Mouse (Mus musculus) layer of hippocampus, adult 2 months (tissue): ENCODE results near the gene Gm10320. TPM values are rescaled to one million over a fixed set of nuclear protein-coding genes. Genes with fewer than 3 reads are reported as not detected.
A peak's percentile ranks its signal among the peaks of the same experiment; 100 is the strongest.

Experiments
- DNase-seq, 2 experiments: peaks; one replicate each; pipeline ENCODE4 v3.0.0; 2022; ENCODE audit warnings: low spot score in 2 of 2
- H3K27ac ChIP-seq: fragments of 200-600 bp; 2 replicates; pipeline ENCODE4 v1.8.1; 2022
- H3K4me3 ChIP-seq: fragments of 200-600 bp; 2 replicates; pipeline ENCODE4 v1.8.1; 2022; ENCODE audit warnings: mild to moderate bottlenecking
- CTCF ChIP-seq: fragments of 200-600 bp; conservative IDR thresholded peaks from 2 replicates; pipeline ENCODE4 v1.8.1; 2022; ENCODE audit warnings: antibody characterized with exemption, mild to moderate bottlenecking, moderate library complexity
- total RNA-seq, 2 experiments: library from RNA; stranded (reverse); gene quantifications; 2 replicates each; pipeline ENCODE4 v1.2.3; 2021

The Gm10320 gene
- total RNA-seq, 2 experiments from 2014 or later: not detected

DNA sequence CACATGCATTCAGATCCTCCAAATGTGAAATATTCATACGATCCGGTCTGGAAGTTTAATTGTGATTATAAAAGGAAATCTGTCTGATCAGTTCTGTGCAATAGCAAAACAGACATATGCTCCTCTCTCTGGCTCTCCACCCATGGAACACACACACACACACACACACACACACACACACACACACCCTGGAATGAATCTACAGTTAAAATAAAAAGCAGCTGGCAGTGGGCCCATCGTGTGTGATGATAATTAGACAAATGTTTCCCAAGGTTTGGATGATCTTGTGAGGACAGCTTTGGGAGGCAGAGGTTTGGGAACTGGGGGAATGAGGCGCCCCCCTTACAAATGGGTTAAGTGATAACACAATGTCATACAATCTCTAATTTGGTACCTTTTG, 25.2 kb upstream of the Gm10320 start:
- no peak overlapping the region for H3K27ac ChIP-seq
- peak; percentile 58 for DNase-seq
- no peak overlapping the region for H3K4me3 ChIP-seq
- no peak for TF ChIP-seq CTCF

DNA sequence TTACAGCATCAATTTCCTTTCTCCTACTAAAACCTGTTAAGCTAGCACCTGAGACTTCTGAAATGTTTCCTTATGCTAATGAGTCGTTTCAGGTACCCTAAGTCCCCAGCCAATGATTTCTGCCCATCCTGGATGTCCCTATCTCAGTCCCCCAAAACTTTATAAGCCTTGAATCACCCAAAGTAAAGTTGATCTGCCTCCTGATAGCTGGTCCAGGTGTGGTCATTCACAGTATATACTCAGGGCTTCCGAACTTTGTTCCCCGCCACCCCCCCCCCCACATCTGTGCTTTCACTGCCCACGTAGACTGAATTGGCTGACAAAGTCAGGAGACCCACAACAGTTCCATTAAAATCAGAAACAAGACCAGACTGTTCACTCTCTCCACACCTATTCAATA, 20.3 kb upstream of the Gm10320 start:
- no peak overlapping the region for H3K4me3 ChIP-seq
- no peak for DNase-seq
- no peak overlapping the region for H3K27ac ChIP-seq
- no peak for TF ChIP-seq CTCF

DNA sequence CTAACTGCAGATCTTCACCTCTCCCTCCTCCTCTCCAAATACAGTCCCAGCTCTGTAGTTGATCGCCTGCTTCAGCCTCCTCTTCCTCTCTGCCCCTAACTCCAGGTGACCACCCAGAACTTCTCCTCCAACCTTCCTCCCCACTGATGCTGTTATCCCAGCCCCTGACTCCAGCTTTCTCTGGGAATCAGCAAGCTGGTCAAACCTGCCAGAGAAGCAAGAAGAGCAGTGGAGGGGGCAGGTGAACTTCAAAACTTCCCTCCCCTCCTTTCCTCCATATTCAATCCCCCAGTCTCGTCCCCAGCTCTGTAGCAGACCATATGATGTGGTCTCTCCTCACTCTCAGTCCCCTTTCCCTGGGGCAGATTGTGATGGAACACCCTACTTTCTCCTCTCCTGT, 15.9 kb upstream of the Gm10320 start:
- TF ChIP-seq CTCF: no peak
- Histone ChIP-seq H3K4me3 (no peak overlapping the region), H3K27ac (no peak overlapping the region)
- no peak for DNase-seq

DNA sequence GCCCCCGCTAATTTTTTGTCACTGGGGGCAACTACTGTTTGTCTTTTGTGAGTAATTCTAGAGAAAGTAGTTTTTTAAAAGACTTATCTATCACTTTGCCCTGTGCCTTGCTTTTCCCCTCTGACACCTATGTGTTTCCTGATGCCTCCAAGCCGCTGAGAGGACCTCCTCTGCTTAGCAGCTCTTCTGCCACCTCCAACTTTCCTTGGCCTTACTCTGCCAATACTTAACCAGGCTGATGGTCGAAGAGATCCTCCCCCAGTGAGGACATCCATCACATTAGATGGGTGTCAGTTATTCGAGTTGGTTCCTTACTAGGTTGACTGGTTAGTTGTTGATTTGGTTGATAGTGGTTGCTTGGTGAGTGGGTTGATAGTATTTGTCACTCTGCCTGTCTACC, 14.7 kb upstream of the Gm10320 start:
- no peak for DNase-seq
- no peak overlapping the region for H3K4me3 ChIP-seq
- no peak overlapping the region for H3K27ac ChIP-seq
- TF ChIP-seq CTCF: no peak

DNA sequence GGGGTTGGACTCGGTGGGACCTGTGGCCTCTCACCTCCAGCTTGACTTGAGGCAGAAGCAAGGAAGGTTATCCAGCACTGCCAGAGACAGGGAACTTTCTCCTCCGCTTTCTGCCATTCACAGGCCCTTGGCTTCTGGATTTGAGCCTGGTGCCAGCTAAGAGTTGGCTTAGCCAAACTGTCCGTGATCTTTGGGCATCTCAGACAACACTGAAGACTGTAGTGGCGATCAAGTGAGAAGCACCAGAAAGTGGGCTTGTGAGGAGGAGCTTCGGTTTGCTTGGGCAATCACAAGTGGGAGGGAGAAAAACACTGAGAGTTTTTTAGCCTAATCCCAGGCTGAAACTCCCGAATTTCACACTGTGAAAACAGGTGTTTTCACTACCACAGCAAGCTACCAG, 14.2 kb upstream of the Gm10320 start:
- no peak for DNase-seq
- TF ChIP-seq CTCF: no peak
- H3K4me3 ChIP-seq: no peak overlapping the region
- H3K27ac ChIP-seq: no peak overlapping the region

DNA sequence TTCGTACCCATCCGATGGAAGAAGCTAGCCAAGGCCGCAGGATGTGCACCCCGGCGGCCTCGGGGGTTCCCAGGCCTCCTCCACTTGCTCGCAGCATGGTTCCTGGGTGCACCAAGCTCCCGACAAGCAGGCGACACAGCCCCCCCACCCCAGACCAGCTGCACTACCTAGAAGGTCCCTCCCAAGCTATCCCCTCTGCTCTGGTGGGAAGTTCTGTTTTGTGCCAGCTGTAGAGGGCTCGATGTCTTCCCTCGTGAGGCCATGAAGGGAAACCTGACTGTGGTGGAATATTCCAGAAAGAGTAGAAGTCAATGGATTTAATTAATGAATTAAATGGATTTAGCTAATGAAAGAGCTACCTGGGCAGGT, 13.7 kb upstream of the Gm10320 start:
- TF ChIP-seq CTCF: no peak
- Histone ChIP-seq H3K27ac (no peak overlapping the region), H3K4me3 (no peak overlapping the region)
- no peak for DNase-seq

DNA sequence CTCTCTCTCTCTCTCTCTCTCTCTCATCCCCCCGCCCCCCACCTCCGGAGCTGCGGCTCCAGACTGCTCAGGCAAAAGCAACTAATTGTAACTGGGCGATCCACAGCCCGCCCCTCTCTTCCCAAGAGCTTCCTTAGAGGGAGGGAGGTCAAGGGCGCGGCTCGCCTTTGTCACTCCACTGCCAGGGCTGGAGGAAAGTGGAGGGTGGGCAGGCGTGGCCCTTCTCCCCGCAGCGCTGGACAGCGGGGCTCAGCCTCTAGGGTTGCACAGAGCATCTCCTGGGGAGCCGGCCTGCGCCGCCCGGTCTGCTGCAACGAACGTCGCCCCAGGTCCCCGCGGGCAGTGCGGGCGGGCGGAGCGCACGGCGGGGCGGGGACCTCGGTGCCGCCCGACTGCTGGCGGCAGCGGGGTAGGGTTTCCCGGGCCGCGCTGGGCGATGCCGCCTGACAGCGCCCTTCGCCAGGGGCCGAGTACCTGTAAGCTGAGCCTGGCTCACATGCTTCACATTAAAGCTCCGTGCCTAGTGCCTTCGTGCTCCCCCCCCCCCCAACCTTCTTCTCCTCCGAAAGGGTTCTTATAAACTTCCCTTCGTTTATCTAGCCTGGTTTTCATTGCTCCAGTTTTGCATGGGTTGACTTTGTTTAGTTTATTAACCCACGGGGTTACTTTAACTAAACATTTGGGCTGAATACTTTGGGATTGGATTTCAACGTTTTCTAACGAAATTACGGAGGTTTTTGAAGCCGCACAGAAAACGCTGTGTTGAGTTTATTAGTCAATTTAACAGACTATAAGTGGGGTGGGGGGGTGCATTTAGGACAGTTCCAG, 13.1 kb upstream of the Gm10320 start:
- Histone ChIP-seq H3K4me3 (no peak overlapping the region), H3K27ac (no peak overlapping the region)
- TF ChIP-seq CTCF: no peak
- DNase-seq: no peak

DNA sequence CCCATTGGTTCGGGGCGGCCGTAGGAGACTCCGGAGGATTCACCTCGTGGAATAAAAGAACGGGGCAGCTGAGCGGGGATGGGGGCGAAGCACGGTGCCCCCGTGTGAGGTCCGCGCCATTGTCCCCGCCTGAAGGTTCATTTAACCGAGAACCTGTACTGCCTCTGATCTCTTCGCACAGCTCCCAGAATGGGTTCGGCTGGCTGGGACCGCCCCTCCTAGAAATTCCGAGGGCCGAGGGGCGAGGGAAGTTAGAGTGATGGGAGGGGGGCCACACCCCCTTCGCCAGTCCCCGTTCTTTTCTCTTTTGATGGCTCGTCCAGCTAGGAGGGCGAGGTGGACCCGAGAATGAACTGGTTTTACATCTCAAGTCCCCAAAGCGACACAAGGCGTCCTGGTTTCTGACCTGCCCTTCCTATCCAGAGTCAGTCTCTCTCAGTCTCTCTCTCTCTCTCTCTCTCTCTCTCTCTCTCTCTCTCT, 12.4 kb upstream of the Gm10320 start:
- Histone ChIP-seq H3K27ac (no peak overlapping the region), H3K4me3 (no peak overlapping the region)
- no peak for TF ChIP-seq CTCF
- no peak for DNase-seq

DNA sequence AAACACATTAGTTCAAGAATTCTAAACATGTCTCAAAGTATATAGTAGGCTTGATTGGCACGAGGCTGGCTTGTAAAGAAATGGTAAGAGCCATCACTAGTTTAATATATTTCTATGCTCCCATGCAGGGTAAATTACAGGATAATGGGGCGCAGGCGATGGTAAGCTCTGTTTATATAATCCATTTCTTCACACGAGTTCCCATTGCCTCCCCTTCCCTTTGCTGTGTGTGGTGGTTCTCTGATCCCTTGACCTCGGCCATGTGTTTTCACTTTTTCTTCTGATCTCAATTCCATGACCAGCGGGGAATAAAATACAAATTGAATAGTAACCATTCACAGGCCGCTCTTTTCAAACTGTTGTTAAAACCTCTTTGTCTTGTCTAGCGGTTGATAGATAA, 11.8 kb upstream of the Gm10320 start:
- Histone ChIP-seq H3K4me3 (no peak overlapping the region), H3K27ac (no peak overlapping the region)
- no peak for DNase-seq
- TF ChIP-seq CTCF: no peak

DNA sequence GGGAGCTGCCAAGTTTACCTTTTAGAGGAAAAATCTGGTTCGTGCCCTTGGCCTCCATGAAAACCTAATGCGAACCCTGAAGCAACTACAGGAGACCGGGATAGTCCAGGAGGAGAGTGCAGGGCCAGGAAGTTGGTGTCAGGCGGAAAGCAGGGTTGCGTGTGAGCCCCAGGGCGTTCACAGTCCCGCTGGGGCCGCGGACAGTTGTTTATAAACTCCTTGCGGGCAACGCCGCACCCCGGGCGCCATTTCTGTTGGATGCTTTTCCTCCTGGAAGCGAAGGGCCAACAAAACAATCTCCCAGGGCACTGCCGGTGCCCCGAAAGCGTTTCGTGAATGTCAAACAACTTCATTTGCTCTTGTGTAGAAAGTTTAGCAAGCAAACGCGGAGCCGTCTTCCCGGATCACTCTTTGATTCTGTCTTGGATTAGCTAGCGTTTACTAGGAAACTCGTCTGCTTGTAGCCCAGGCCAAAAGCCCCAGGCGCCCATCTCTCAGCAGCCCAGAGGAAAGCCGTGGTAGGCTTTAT, 11.1 kb upstream of the Gm10320 start:
- DNase-seq: no peak
- TF ChIP-seq CTCF: no peak
- Histone ChIP-seq H3K4me3 (no peak overlapping the region), H3K27ac (no peak overlapping the region)

DNA sequence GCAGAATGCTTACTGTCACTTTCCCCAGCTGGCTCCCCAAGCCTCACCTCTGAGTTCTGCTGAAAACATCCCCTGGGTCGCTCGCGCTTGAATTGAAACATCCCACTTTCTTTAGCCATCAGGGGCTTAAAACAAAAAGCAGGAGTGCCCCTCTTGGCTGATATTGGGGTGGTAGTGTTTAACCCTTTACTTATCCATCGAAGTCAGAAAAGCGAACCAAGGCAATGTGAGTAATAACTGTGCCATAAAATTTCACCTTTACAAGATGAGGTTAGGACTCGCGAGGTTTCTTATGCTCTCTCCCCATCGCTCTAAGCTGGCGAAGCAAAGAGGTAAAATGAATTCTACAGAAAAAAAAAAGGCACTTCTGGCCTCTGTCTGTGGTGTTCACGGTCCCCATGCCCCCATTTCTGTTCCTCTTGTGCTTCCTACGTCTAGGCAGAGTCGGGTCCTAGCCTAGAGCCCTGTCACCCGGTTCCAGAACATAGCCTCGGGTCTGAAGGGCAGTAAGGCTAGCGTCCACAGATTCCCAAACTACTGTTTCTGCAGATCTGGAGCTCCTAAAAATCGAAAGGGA, 10.5 kb upstream of the Gm10320 start:
- no peak for TF ChIP-seq CTCF
- Histone ChIP-seq H3K4me3 (no peak overlapping the region), H3K27ac (no peak overlapping the region)
- no peak for DNase-seq

DNA sequence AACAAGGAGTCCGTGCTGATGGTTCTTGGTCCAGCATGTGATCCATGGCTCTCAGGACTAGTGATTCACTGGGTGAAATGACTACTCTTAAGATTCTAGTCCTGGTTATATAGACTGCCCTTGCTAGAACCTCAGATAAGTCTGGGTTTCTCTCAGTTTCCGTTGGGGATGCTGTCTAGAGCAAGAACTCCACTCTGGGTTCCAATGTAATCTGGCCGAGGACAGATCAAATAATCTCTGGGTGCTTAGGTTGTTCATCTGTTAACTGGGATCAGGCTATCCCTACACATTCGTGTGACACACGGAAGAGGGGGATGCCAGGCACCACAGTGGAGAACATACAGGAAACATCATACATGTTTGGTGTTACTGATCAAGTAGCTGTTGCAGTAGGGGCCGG, 9.5 kb upstream of the Gm10320 start:
- no peak for DNase-seq
- H3K4me3 ChIP-seq: no peak overlapping the region
- no peak for TF ChIP-seq CTCF
- H3K27ac ChIP-seq: no peak overlapping the region

DNA sequence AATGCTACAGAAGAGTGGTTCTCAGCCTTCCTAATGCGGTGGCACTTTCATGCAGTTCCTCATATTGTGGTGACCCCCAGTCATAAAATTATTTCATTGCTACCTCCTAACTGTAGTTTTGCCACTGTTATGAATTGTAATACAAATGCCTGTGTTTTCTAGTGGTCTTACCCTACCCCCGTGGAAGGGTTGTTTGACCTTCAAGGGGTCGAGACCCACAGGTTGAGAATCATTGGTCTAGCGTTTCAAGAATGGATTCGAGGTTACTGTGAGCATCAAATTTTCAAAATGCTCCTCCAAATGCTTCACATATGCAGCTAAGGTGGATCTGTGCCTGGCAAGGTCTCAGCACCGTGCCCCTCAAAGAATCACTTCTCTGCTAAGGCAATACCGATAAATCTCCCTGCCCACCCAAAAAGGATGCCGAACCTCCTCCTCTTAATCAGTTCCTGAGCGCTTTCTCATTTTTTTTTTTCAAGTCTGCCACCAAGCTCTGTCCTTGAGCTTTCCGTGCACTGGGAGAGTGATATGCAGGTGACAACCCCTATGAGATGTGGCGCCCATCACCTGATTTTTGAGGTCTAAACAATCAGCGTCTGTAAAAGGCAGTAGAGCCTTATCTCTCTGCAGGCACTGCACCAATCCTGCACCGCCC, 8.8 kb upstream of the Gm10320 start:
- H3K4me3 ChIP-seq: no peak overlapping the region
- no peak for TF ChIP-seq CTCF
- H3K27ac ChIP-seq: no peak overlapping the region
- no peak for DNase-seq
